Mouse (Mus musculus): ENCODE measurements around the gene Gm4952. TPM values are rescaled to one million over a fixed set of nuclear protein-coding genes. Genes with fewer than 3 reads are reported as not detected.

Gm4952 gene
- total and polyA plus RNA-seq, 3 experiments, result not detected

- H3K4me3 ChIP-seq, result no peak within 1 kb of the TSS
- no peaks in the 10 kb centered on the region for H3K27me3 ChIP-seq (ENCODE audit: control insufficient read depth, insufficient read depth, low read length)
- DNase-seq, result no peak
- no peaks in the 10 kb centered on the region for H3K4me1 ChIP-seq (ENCODE audit: control insufficient read depth, insufficient read depth, low read length)
- TF ChIP-seq EP300 (IDR thresholded peaks at IDR 0.05; ENCODE audit: insufficient read depth, low read depth, low read length) (no peak), CTCF (IDR thresholded peaks at IDR 0.05) (no peak), POLR2A (IDR thresholded peaks at IDR 0.05; ENCODE audit: insufficient read depth, low read depth, low read length) (no peak)
- no peaks in the 10 kb centered on the region for H3K79me2 ChIP-seq (replicated peaks; ENCODE audit: control insufficient read depth, insufficient read depth, low read length)
- H3K27ac ChIP-seq, result no peak within 1 kb of the TSS
- 57% methylated on average over 3 of the region's 3 CpGs for WGBS
- intact Hi-C loops (cut with DNase I), result no loop called here
- H3K36me3 ChIP-seq (ENCODE audit: control insufficient read depth, insufficient read depth, low read length), result no peaks in the 10 kb centered on the region
- H3K9ac ChIP-seq (ENCODE audit: low read depth, low read length), result no peak within 1 kb of the TSS
Observed at GRCm38 (mm10) chr19:12677812-12678211, 78.0 kb downstream of the Gm4952 start, which contains the start of gene Olfr1443. Olfr1443 (plus strand) TSS chr19:12678112.

Other genes with a start within 250 kb of the Gm4952 start
- not detected for gene Olfr1440, start 212.7 kb upstream of the Gm4952 start, total RNA-seq (2021)
- gene Olfr1440, start 212.7 kb upstream of the Gm4952 start, polyA plus RNA-seq (2012; rRNA removed), result not detected in 2 replicates
- gene Olfr1441, start 182.5 kb upstream of the Gm4952 start, total RNA-seq (2021), result not detected
- not detected in 2 replicates for gene Olfr1441, start 182.5 kb upstream of the Gm4952 start, polyA plus RNA-seq (2012; rRNA removed)
- not detected for gene Pfpl, start 172.1 kb upstream of the Gm4952 start, total RNA-seq (2021)
- not detected in 2 replicates for gene Pfpl, start 172.1 kb upstream of the Gm4952 start, polyA plus RNA-seq (2012; rRNA removed)
- gene Mpeg1, start 139.2 kb upstream of the Gm4952 start, total RNA-seq (2021), result 1 to 10 TPM; 7.4 to 8.0 TPM
- gene Mpeg1, start 139.2 kb upstream of the Gm4952 start, polyA plus RNA-seq (2012; rRNA removed), result 3.5 and 4.3 TPM in 2 replicates
- gene Dtx4, start 98.5 kb upstream of the Gm4952 start, total RNA-seq (2021), result 1 to 10 TPM; 5.7 to 6.2 TPM
- gene Dtx4, start 98.5 kb upstream of the Gm4952 start, polyA plus RNA-seq (2012; rRNA removed), result 3.7 and 5.0 TPM in 2 replicates
- 1 to 10 TPM; 4.4 to 4.7 TPM for gene Fam111a, start 54.2 kb upstream of the Gm4952 start, total RNA-seq (2021)
- 1.5 and 2.7 TPM in 2 replicates for gene Fam111a, start 54.2 kb upstream of the Gm4952 start, polyA plus RNA-seq (2012; rRNA removed)
- not detected for gene Glyat, start 33.3 kb downstream of the Gm4952 start, total RNA-seq (2021)
- 0.20 TPM in 1 of 2 replicates, not detected in the other for gene Glyat, start 33.3 kb downstream of the Gm4952 start, polyA plus RNA-seq (2012; rRNA removed)
- not detected for gene Olfr1442, start 70.5 kb downstream of the Gm4952 start, total RNA-seq (2021)
- not detected in 2 replicates for gene Olfr1442, start 70.5 kb downstream of the Gm4952 start, polyA plus RNA-seq (2012; rRNA removed)
- gene Olfr1443, start 78.1 kb downstream of the Gm4952 start, total RNA-seq (2021), result not detected
- not detected in 2 replicates for gene Olfr1443, start 78.1 kb downstream of the Gm4952 start, polyA plus RNA-seq (2012; rRNA removed)
- not detected for gene Keg1, start 95.8 kb downstream of the Gm4952 start, total RNA-seq (2021)
- 0.10 TPM in 1 of 2 replicates, not detected in the other for gene Keg1, start 95.8 kb downstream of the Gm4952 start, polyA plus RNA-seq (2012; rRNA removed)
- 1 to 10 TPM in 1 of 2 experiments, under 1 TPM in 1; 0.84 to 1.5 TPM for gene Cntf, start 165.7 kb downstream of the Gm4952 start, total RNA-seq (2021)
- gene Cntf, start 165.7 kb downstream of the Gm4952 start, polyA plus RNA-seq (2012; rRNA removed), result 3.1 and 5.8 TPM in 2 replicates
- 10 to 100 TPM; 71.9 to 84.5 TPM for gene Zfp91, start 196.2 kb downstream of the Gm4952 start, total RNA-seq (2021)
- 17.4 and 36.6 TPM in 2 replicates for gene Zfp91, start 196.2 kb downstream of the Gm4952 start, polyA plus RNA-seq (2012; rRNA removed)
- under 1 TPM; 0.91 to 0.97 TPM for gene Lpxn, start 196.2 kb downstream of the Gm4952 start, total RNA-seq (2021)
- gene Lpxn, start 196.2 kb downstream of the Gm4952 start, polyA plus RNA-seq (2012; rRNA removed), result 1.1 and 1.3 TPM in 2 replicates
- not detected for gene Gm5244, start 246.7 kb downstream of the Gm4952 start, total RNA-seq (2021)
- 0.35 TPM in 1 of 2 replicates, not detected in the other for gene Gm5244, start 246.7 kb downstream of the Gm4952 start, polyA plus RNA-seq (2012; rRNA removed)